Mouse (Mus musculus) limb, embryonic 14.5 days (tissue): ENCODE results near the gene Trpm3. TPM values are rescaled to one million over a fixed set of nuclear protein-coding genes. Genes with fewer than 3 reads are reported as not detected.

Experiments used
- ATAC-seq: fragments of 200-750 bp; cut with Nextera tagmentation; 2 replicates; pipeline ENCODE4 v1.8.0; 2017; ENCODE audit warnings: low read depth, moderate number of reproducible peaks, moderate TSS enrichment; ENCODE audit not compliant: low FRiP score
- DNase-seq: peaks from one replicate; pipeline ENCODE4 v3.0.0-alpha.2; 2015; ENCODE audit warnings: low spot score
- H3K27ac ChIP-seq: fragments of 300-500 bp; sonication (generic); replicated peaks from 2 replicates; pipeline ENCODE4 v1.5.1; 2014; ENCODE audit warnings: low read depth, mild to moderate bottlenecking, low read length, moderate library complexity, mixed read lengths
- H3K27me3 ChIP-seq: fragments of 300-500 bp; sonication (generic); 2 replicates; pipeline ENCODE4 v1.6.1; 2014; ENCODE audit warnings: low read length, mixed read lengths; ENCODE audit not compliant: control insufficient read depth, insufficient read depth
- H3K36me3 ChIP-seq: fragments of 300-500 bp; sonication (generic); 2 replicates; pipeline ENCODE4 v1.6.1; 2014; ENCODE audit warnings: mild to moderate bottlenecking, low read length, moderate library complexity, mixed read lengths; ENCODE audit not compliant: control insufficient read depth, insufficient read depth
- H3K4me1 ChIP-seq: fragments of 300-500 bp; sonication (generic); 2 replicates; pipeline ENCODE4 v1.6.1; 2014; ENCODE audit warnings: antibody characterized with exemption, low read length, mixed read lengths; ENCODE audit not compliant: control insufficient read depth, insufficient read depth
- H3K4me2 ChIP-seq: fragments of 300-500 bp; sonication (generic); replicated peaks from 2 replicates; pipeline ENCODE4 v1.6.1; 2014; ENCODE audit warnings: low read depth, mild to moderate bottlenecking, low read length, moderate library complexity; ENCODE audit not compliant: severe bottlenecking
- H3K4me3 ChIP-seq: fragments of 300-500 bp; sonication (generic); replicated peaks from 2 replicates; pipeline ENCODE4 v1.5.1; 2014; ENCODE audit warnings: low read length
- H3K9ac ChIP-seq: fragments of 300-500 bp; sonication (generic); 2 replicates; pipeline ENCODE4 v1.6.1; 2014; ENCODE audit warnings: mild to moderate bottlenecking, low read depth, low read length, moderate library complexity; ENCODE audit not compliant: severe bottlenecking
- H3K9me3 ChIP-seq: fragments of 300-500 bp; sonication (generic); 2 replicates; pipeline ENCODE4 v1.6.1; 2016; ENCODE audit warnings: low read length; ENCODE audit not compliant: control insufficient read depth
- POLR2A ChIP-seq: fragments of 200-500 bp; IDR thresholded peaks from 2 replicates; pipeline ENCODE4 v1.8.0; 2012; ENCODE audit warnings: inconsistent platforms, mild to moderate bottlenecking, moderate library complexity, borderline replicate concordance; ENCODE audit not compliant: insufficient read depth, insufficient read length; ENCODE audit errors: extremely low read depth
- WGBS: fragments of 180-500 bp; shearing (Covaris S2); extraction: QIAGEN DNeasy Blood & Tissue Kit; methylation state at CpG from one replicate; pipeline ENCODE4 v1.1.7; 2014; 5-methylcytosine and 5-hydroxymethylcytosine counted together
- polyA plus RNA-seq, 2 experiments: library from polyadenylated mRNA; depleted of rRNA in 1 of 2; stranded (reverse) in 1 of 2; unstranded in 1 of 2; fragments of >200 nt; fragmentation: Nextera tagmentation in 1 of 2; extraction: Ambion mirVana in 1 of 2; gene quantifications; 2 replicates each; pipeline versions ENCODE4 v1.2.1 to v1.2.3; 2012 to 2014

The Trpm3 gene
- polyA plus RNA-seq, 2 experiments: 3.7 to 4.1 TPM

- Histone ChIP-seq H3K4me1 (no peaks in the 10 kb centered on the region), H3K27ac (no peak overlapping the region), H3K27me3 (no peaks in the 10 kb centered on the region), H3K4me2 (no peak overlapping the region), H3K9ac (no peak overlapping the region), H3K9me3 (no peaks in the 10 kb centered on the region), H3K4me3 (no peak overlapping the region), H3K36me3 (no peaks in the 10 kb centered on the region)
- no peak for TF ChIP-seq POLR2A
- WGBS: 71% methylated on average over 5 of the region's 5 CpGs
- ATAC-seq: no peak
- DNase-seq: no peak
Measured at GRCm38 (mm10) chr19:22867456-22867855, 728.6 kb downstream of the Trpm3 start.

GRCm38 (mm10) chr19:22869853-22870252 lies 731.0 kb downstream of the Trpm3 start:
- 0 out of 2 replicates have a peak, but pooled peaks cover 4% of the 10 kb centered on the region for H3K4me1 ChIP-seq
- H3K4me3 ChIP-seq: no peak overlapping the region
- no peak for DNase-seq
- H3K9ac ChIP-seq: no peak overlapping the region
- no peak for ATAC-seq
- no peak overlapping the region for H3K27ac ChIP-seq
- H3K27me3 ChIP-seq: no peaks in the 10 kb centered on the region
- H3K9me3 ChIP-seq: no peaks in the 10 kb centered on the region
- H3K4me2 ChIP-seq: no peak overlapping the region
- WGBS: 78% methylated on average over 2 of the region's 2 CpGs
- no peak for TF ChIP-seq POLR2A
- H3K36me3 ChIP-seq: no peaks in the 10 kb centered on the region

- TF ChIP-seq POLR2A: no peak
- Histone ChIP-seq H3K36me3 (no peaks in the 10 kb centered on the region), H3K9ac (no peak overlapping the region), H3K4me2 (no peak overlapping the region), H3K4me1 (0 out of 2 replicates have a peak, but pooled peaks cover 4% of the 10 kb centered on the region), H3K9me3 (no peaks in the 10 kb centered on the region), H3K27ac (no peak overlapping the region), H3K27me3 (no peaks in the 10 kb centered on the region), H3K4me3 (no peak overlapping the region)
- whole genome bisulfite sequencing: 53% methylated on average over 5 of the region's 5 CpGs
- DNase-seq (no peak), ATAC-seq (no peak)
Measured at GRCm38 (mm10) chr19:22872456-22872855, 733.6 kb downstream of the Trpm3 start.

GRCm38 (mm10) chr19:22880199-22880598 lies 741.4 kb downstream of the Trpm3 start:
- Histone ChIP-seq H3K4me2 (no peak overlapping the region), H3K27me3 (no peaks in the 10 kb centered on the region), H3K9ac (no peak overlapping the region), H3K27ac (no peak overlapping the region), H3K4me1 (no peaks in the 10 kb centered on the region), H3K9me3 (no peaks in the 10 kb centered on the region), H3K36me3 (no peaks in the 10 kb centered on the region), H3K4me3 (no peak overlapping the region)
- DNase-seq (no peak), ATAC-seq (no peak)
- no peak for TF ChIP-seq POLR2A
- WGBS: 73% methylated on average over 1 of the region's 1 CpGs

- no peak for ATAC-seq
- H3K27me3 ChIP-seq: no peaks in the 10 kb centered on the region
Measured at GRCm38 (mm10) chr19:22882670-22883111, 743.8 kb downstream of the Trpm3 start.

GRCm38 (mm10) chr19:22883154-22883553 lies 744.3 kb downstream of the Trpm3 start:
- no peaks in the 10 kb centered on the region for H3K4me1 ChIP-seq
- H3K4me2 ChIP-seq: no peak overlapping the region
- no peaks in the 10 kb centered on the region for H3K36me3 ChIP-seq
- H3K27me3 ChIP-seq: no peaks in the 10 kb centered on the region
- WGBS: 86% methylated on average over 7 of the region's 7 CpGs
- H3K4me3 ChIP-seq: no peak overlapping the region
- H3K9ac ChIP-seq: no peak overlapping the region
- TF ChIP-seq POLR2A: no peak
- no peaks in the 10 kb centered on the region for H3K9me3 ChIP-seq
- H3K27ac ChIP-seq: no peak overlapping the region
- ATAC-seq: no peak
- DNase-seq: no peak

More at GRCm38 (mm10) chr19:22882670-22883111, 743.8 kb downstream of the Trpm3 start:
- Histone ChIP-seq H3K27ac (no peak overlapping the region), H3K4me1 (no peaks in the 10 kb centered on the region), H3K9me3 (no peaks in the 10 kb centered on the region), H3K9ac (no peak overlapping the region), H3K36me3 (no peaks in the 10 kb centered on the region), H3K4me3 (no peak overlapping the region), H3K4me2 (no peak overlapping the region)
- WGBS: 54% methylated on average over 3 of the region's 3 CpGs
- no peak for TF ChIP-seq POLR2A
- DNase-seq: peak; percentile 68
